Mouse (Mus musculus) cerebellum, adult 11 months (tissue): ENCODE results near the gene Gm49395.

Experiments used
- DNase-seq: peaks from one replicate; pipeline ENCODE4 v3.0.0; 2022

The Gm49395 gene

DNA sequence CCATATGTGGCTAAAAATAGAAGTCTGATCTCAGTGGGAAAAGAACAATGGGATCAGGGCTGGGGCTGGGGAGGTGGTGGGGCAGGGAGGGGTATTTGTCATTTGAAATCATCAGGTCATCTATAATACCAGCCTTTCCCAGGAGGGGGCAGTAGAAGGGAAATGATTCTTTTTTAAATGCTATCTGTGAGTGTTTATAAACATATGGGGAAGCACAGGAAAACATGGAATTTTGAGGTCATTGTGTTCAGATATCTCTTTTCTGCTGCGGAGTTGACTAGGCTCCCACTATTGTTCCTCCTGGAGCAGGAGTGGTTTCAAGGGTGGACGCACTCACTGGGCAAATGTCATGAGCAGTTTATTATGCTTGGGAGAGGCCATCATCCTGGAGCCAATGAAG is 114.6 kb downstream of the Gm49395 start:
- no peak for DNase-seq
